20 mouse cellular contexts compared by ENCODE assay signal in genomic region chr15:67905279-67905678, GRCm38 (mm10).
DNase-seq lines count a peak whose midpoint lies in the region; ATAC-seq and TF ChIP-seq lines count a peak whose summit lies in the region.
"Had no signal": no experiment of that assay in that cellular context is flagged by ENCODE, and none has a peak within 500 bp of the region (broad histone marks: within the 10 kb centered on the region; RNA-seq: fewer than 3 reads in every experiment).

No protein-coding gene starts in this region.

- no peaks in the 10 kb centered on the region for H3K9me3 ChIP-seq in lung, postnatal 0 days (ENCODE audit: low read length)
- H3K9me3 ChIP-seq: embryonic facial prominence, embryonic 10.5 days; embryonic facial prominence, embryonic 12.5 days; forebrain, embryonic 13.5 days; forebrain, embryonic 15.5 days had no signal

- H3K27ac ChIP-seq in lung, postnatal 0 days (ENCODE audit: low read length) = no peak overlapping the region
- H3K27ac ChIP-seq: embryonic facial prominence, embryonic 10.5 days; embryonic facial prominence, embryonic 12.5 days; forebrain, embryonic 13.5 days; forebrain, embryonic 15.5 days had no signal

- 55% methylated on average over 1 of the region's 1 CpGs for WGBS in lung, postnatal 0 days

- no peak for ATAC-seq in lung, postnatal 0 days
- ATAC-seq in megakaryocyte, adult 5-6 weeks (ENCODE audit: poor library complexity, severe bottlenecking) = peak; percentile 53
- ATAC-seq in neutrophil, adult 5-6 weeks (ENCODE audit: extremely low read depth, insufficient number of reproducible peaks, low FRiP score, poor library complexity, severe bottlenecking) = peak; percentile 47; the same call in 1 of the 2 replicates
- ATAC-seq: activated CD4-positive, CD25-positive, alpha-beta regulatory T cell, adult 4 months; forebrain, embryonic 13.5 days; forebrain, embryonic 15.5 days; forebrain, postnatal 0 days; Patski had no signal

- no peaks in the 10 kb centered on the region for H3K27me3 ChIP-seq in lung, postnatal 0 days (replicated peaks; ENCODE audit: insufficient read depth, low read length)
- H3K27me3 ChIP-seq: embryonic facial prominence, embryonic 12.5 days; forebrain, embryonic 13.5 days; forebrain, embryonic 15.5 days; Patski had no signal

- DNase-seq in adrenal gland, adult 2 months = peak; percentile 43
- no peak for DNase-seq in adrenal gland, postnatal 10 days
- peak; percentile 40 for DNase-seq in lung, postnatal 36 days
- DNase-seq in lung, postnatal 0 days (ENCODE audit: low spot score) = no peak
- DNase-seq in MN1 (ENCODE audit: low spot score) = no peak
- DNase-seq in retina, embryonic 14.5 days (ENCODE audit: low spot score) = no peak
- DNase-seq: cerebellum, adult 11-12 months; cerebellum, adult 2 months; cerebellum, adult 9-10 months; cerebellum, postnatal 10 days; cerebellum, postnatal 25 days; forebrain, postnatal 0 days had no signal

- no peak for TF ChIP-seq CTCF in lung, postnatal 0 days (IDR thresholded peaks at IDR 0.05)

- TF ChIP-seq EP300 in lung, postnatal 0 days (IDR thresholded peaks at IDR 0.05) = no peak

- H3K36me3 ChIP-seq in lung, postnatal 0 days (ENCODE audit: insufficient read depth, low read length) = no peaks in the 10 kb centered on the region
- H3K36me3 ChIP-seq: embryonic facial prominence, embryonic 10.5 days; embryonic facial prominence, embryonic 12.5 days; forebrain, embryonic 15.5 days had no signal

- no peaks in the 10 kb centered on the region for H3K4me1 ChIP-seq in lung, postnatal 0 days (ENCODE audit: insufficient read depth, low read depth, low read length)
- H3K4me1 ChIP-seq: embryonic facial prominence, embryonic 10.5 days; embryonic facial prominence, embryonic 12.5 days; forebrain, embryonic 13.5 days; forebrain, embryonic 15.5 days had no signal

- H3K4me3 ChIP-seq in lung, postnatal 0 days (ENCODE audit: low read depth, low read length) = no peak overlapping the region
- H3K4me3 ChIP-seq: embryonic facial prominence, embryonic 10.5 days; embryonic facial prominence, embryonic 12.5 days; forebrain, embryonic 13.5 days; forebrain, embryonic 15.5 days had no signal

- no peak overlapping the region for H3K9ac ChIP-seq in lung, postnatal 0 days (replicated peaks; ENCODE audit: low read depth)
- H3K9ac ChIP-seq: embryonic facial prominence, embryonic 12.5 days; forebrain, embryonic 13.5 days; forebrain, embryonic 15.5 days; forebrain, postnatal 0 days had no signal

- no peak overlapping the region for H3K4me2 ChIP-seq in lung, postnatal 0 days (replicated peaks; ENCODE audit: low read depth, low read length)
- H3K4me2 ChIP-seq: embryonic facial prominence, embryonic 12.5 days; forebrain, embryonic 13.5 days; forebrain, embryonic 15.5 days had no signal

Comparison
In these comparisons a context has a peak if more than half of its experiments do, and no peak if none do; other contexts are left out.
1. DNase-seq: peak in adrenal gland, adult 2 months (single experiment) and lung, postnatal 36 days (single experiment); none in adrenal gland, postnatal 10 days (single experiment), lung, postnatal 0 days (single experiment), MN1 (single experiment) and retina, embryonic 14.5 days (single experiment).